Mouse (Mus musculus) thymus, postnatal 36 days (tissue): Measurements from ENCODE around the gene Etfbkmt.
A peak's percentile ranks its signal among the peaks of the same experiment; 100 is the strongest.
"Not testable (repeated sequence)": the region's sequence is repeated elsewhere in the genome, so short reads cannot be mapped to it uniquely, and the experiment has no call there.

Experiments used
- DNase-seq, 2 experiments: peaks; one replicate each; pipeline ENCODE4 v3.0.0; 2022; ENCODE audit warnings: mixed read lengths in 2 of 2

Gene Etfbkmt

GRCm38 (mm10) chr6:149134391-149135150 lies 5.1 kb upstream of the Etfbkmt start:
- DNase-seq, result no peak

- no peak for DNase-seq
Measured at GRCm38 (mm10) chr6:149135631-149136030, 4.0 kb upstream of the Etfbkmt start.

GRCm38 (mm10) chr6:149137936-149138335 lies 1.7 kb upstream of the Etfbkmt start:
- DNase-seq, result no peak

- no peak for DNase-seq
Measured at GRCm38 (mm10) chr6:149139011-149139410, 638 bp upstream of the Etfbkmt start.

GRCm38 (mm10) chr6:149141393-149142173 lies 1.9 kb downstream of the Etfbkmt start:
- peak; percentile 78 to 80 for DNase-seq

- no peak for DNase-seq
Measured at GRCm38 (mm10) chr6:149145143-149145542, 5.5 kb downstream of the Etfbkmt start.

GRCm38 (mm10) chr6:149148436-149149229 lies 9.0 kb downstream of the Etfbkmt start:
- DNase-seq, result no peak

- no peak for DNase-seq
Measured at GRCm38 (mm10) chr6:149152119-149152518, 12.5 kb downstream of the Etfbkmt start.

- DNase-seq, result no peak
Measured at GRCm38 (mm10) chr6:149153473-149154115, 13.9 kb downstream of the Etfbkmt start.

GRCm38 (mm10) chr6:149154116-149155030 lies 14.7 kb downstream of the Etfbkmt start:
- DNase-seq, result no peak

GRCm38 (mm10) chr6:149155031-149155841 lies 15.6 kb downstream of the Etfbkmt start:
- no peak for DNase-seq

GRCm38 (mm10) chr6:149167038-149167437 lies 27.4 kb downstream of the Etfbkmt start:
- not testable (repeated sequence) for DNase-seq

GRCm38 (mm10) chr6:149167672-149168071 lies 28.0 kb downstream of the Etfbkmt start:
- DNase-seq, result no peak

GRCm38 (mm10) chr6:149168436-149168835 lies 28.8 kb downstream of the Etfbkmt start:
- DNase-seq, result no peak

- DNase-seq, result not testable (repeated sequence)
Measured at GRCm38 (mm10) chr6:149169965-149170364, 30.3 kb downstream of the Etfbkmt start.

GRCm38 (mm10) chr6:149173831-149174625 lies 34.4 kb downstream of the Etfbkmt start:
- no peak for DNase-seq

GRCm38 (mm10) chr6:149174932-149175570 lies 35.4 kb downstream of the Etfbkmt start:
- no peak for DNase-seq

GRCm38 (mm10) chr6:149179064-149179463 lies 39.4 kb downstream of the Etfbkmt start:
- DNase-seq, result no peak

- no peak for DNase-seq
Measured at GRCm38 (mm10) chr6:149184007-149184406, 44.4 kb downstream of the Etfbkmt start.
